Mouse (Mus musculus) lung, embryonic 15.5 days (tissue): ENCODE results near the gene Fbxo2. TPM values are rescaled to one million over a fixed set of nuclear protein-coding genes. Genes with fewer than 3 reads are reported as not detected.
"Not testable (repeated sequence)": the region's sequence is repeated elsewhere in the genome, so short reads cannot be mapped to it uniquely, and the experiment has no call there.

Experiments used
- ATAC-seq: fragments of 200-750 bp; cut with Nextera tagmentation; 2 replicates; pipeline ENCODE4 v1.8.0; 2017; ENCODE audit warnings: moderate number of reproducible peaks, borderline replicate concordance; ENCODE audit not compliant: low FRiP score, low TSS enrichment; ENCODE audit errors: extremely low read depth
- H3K27ac ChIP-seq: fragments of 300-500 bp; sonication (generic); 2 replicates; pipeline ENCODE4 v1.5.1; 2015; ENCODE audit warnings: moderate library complexity, mild to moderate bottlenecking, inconsistent platforms
- H3K27me3 ChIP-seq: fragments of 300-500 bp; sonication (generic); 2 replicates; pipeline ENCODE4 v1.6.1; 2015; ENCODE audit warnings: inconsistent platforms
- H3K36me3 ChIP-seq: fragments of 300-500 bp; sonication (generic); 2 replicates; pipeline ENCODE4 v1.6.1; 2015; ENCODE audit warnings: inconsistent platforms
- H3K4me1 ChIP-seq: fragments of 300-500 bp; sonication (generic); 2 replicates; pipeline ENCODE4 v1.6.1; 2015; ENCODE audit warnings: inconsistent platforms
- H3K4me2 ChIP-seq: fragments of 300-500 bp; sonication (generic); 2 replicates; pipeline ENCODE4 v1.6.1; 2015; ENCODE audit warnings: inconsistent platforms, mild to moderate bottlenecking, moderate library complexity
- H3K4me3 ChIP-seq: fragments of 300-500 bp; sonication (generic); 2 replicates; pipeline ENCODE4 v1.5.1; 2015; ENCODE audit warnings: mild to moderate bottlenecking, inconsistent platforms
- H3K9ac ChIP-seq: fragments of 300-500 bp; sonication (generic); 2 replicates; pipeline ENCODE4 v1.6.1; 2015; ENCODE audit warnings: inconsistent platforms
- H3K9me3 ChIP-seq: fragments of 300-500 bp; sonication (generic); 2 replicates; pipeline ENCODE4 v1.6.1; 2016; ENCODE audit warnings: inconsistent platforms
- WGBS: fragments of 180-500 bp; shearing (Covaris S2); methylation state at CpG from one replicate; pipeline ENCODE4 v1.1.7; 2015; 5-methylcytosine and 5-hydroxymethylcytosine counted together
- polyA plus RNA-seq: library from polyadenylated mRNA; unstranded; fragments of >200 nt; fragmentation: Nextera tagmentation; extraction: Ambion mirVana; gene quantifications from 2 replicates; pipeline ENCODE4 v1.2.1, GENCODE M21; 2015

Gene Fbxo2
- polyA plus RNA-seq, 1 experiment from 2014 or later = 1.0 TPM

GRCm38 (mm10) chr4:148165551-148165950, 5.1 kb downstream of the Fbxo2 start:
- ATAC-seq = no peak
- Histone ChIP-seq H3K27me3 (peaks cover 84% of the 10 kb centered on the region), H3K27ac (no peak overlapping the region), H3K4me1 (peaks cover 15% of the 10 kb centered on the region; the same call in 1 of the 2 replicates), H3K36me3 (no peaks in the 10 kb centered on the region), H3K9ac (no peak overlapping the region), H3K4me3 (no peak overlapping the region), H3K4me2 (no peak overlapping the region), H3K9me3 (no peaks in the 10 kb centered on the region)
- WGBS = 5% methylated on average over 17 of the region's 17 CpGs

GRCm38 (mm10) chr4:148166431-148166830, 6.0 kb downstream of the Fbxo2 start:
- H3K9me3 ChIP-seq = no peaks in the 10 kb centered on the region
- peaks cover 83% of the 10 kb centered on the region for H3K27me3 ChIP-seq
- H3K4me3 ChIP-seq = no peak overlapping the region
- peaks cover 11% of the 10 kb centered on the region; the same call in 1 of the 2 replicates for H3K4me1 ChIP-seq
- no peak overlapping the region for H3K9ac ChIP-seq
- no peaks in the 10 kb centered on the region for H3K36me3 ChIP-seq
- no peak for ATAC-seq
- no peak overlapping the region for H3K27ac ChIP-seq
- 5% methylated on average over 10 of the region's 10 CpGs for WGBS
- H3K4me2 ChIP-seq = no peak overlapping the region; the same call in 1 of the 2 replicates

- H3K27me3 ChIP-seq = peaks cover 83% of the 10 kb centered on the region
Measured at GRCm38 (mm10) chr4:148166986-148167385, 6.6 kb downstream of the Fbxo2 start.

GRCm38 (mm10) chr4:148168287-148168686, 7.9 kb downstream of the Fbxo2 start:
- Histone ChIP-seq H3K9ac (no peak overlapping the region), H3K4me1 (peaks cover 11% of the 10 kb centered on the region; the same call in 1 of the 2 replicates), H3K4me2 (no peak overlapping the region), H3K27me3 (peaks cover 83% of the 10 kb centered on the region), H3K36me3 (no peaks in the 10 kb centered on the region), H3K9me3 (no peaks in the 10 kb centered on the region), H3K27ac (no peak overlapping the region), H3K4me3 (no peak overlapping the region)
- WGBS = 17% methylated on average over 7 of the region's 7 CpGs
- ATAC-seq = no peak

More at GRCm38 (mm10) chr4:148166986-148167385, 6.6 kb downstream of the Fbxo2 start:
- no peak overlapping the region for H3K4me3 ChIP-seq
- no peak overlapping the region for H3K9ac ChIP-seq
- no peak overlapping the region; the same call in 1 of the 2 replicates for H3K4me2 ChIP-seq
- 16% methylated on average over 4 of the region's 4 CpGs for WGBS
- no peaks in the 10 kb centered on the region for H3K36me3 ChIP-seq
- H3K4me1 ChIP-seq = peaks cover 11% of the 10 kb centered on the region; the same call in 1 of the 2 replicates
- H3K27ac ChIP-seq = no peak overlapping the region
- ATAC-seq = no peak
- H3K9me3 ChIP-seq = no peaks in the 10 kb centered on the region

- H3K27ac ChIP-seq = no peak overlapping the region
- ATAC-seq = no peak
- 20% methylated on average over 15 of the region's 15 CpGs for WGBS
- no peaks in the 10 kb centered on the region for H3K36me3 ChIP-seq
- H3K9ac ChIP-seq = no peak overlapping the region
- 0 out of 2 replicates have a peak, but pooled peaks cover 2% of the 10 kb centered on the region for H3K4me1 ChIP-seq
- no peak overlapping the region for H3K4me2 ChIP-seq
- peaks cover 83% of the 10 kb centered on the region for H3K27me3 ChIP-seq
- no peaks in the 10 kb centered on the region for H3K9me3 ChIP-seq
- H3K4me3 ChIP-seq = no peak overlapping the region
Measured at GRCm38 (mm10) chr4:148169586-148169985, 9.2 kb downstream of the Fbxo2 start.

GRCm38 (mm10) chr4:148170842-148171241, 10.4 kb downstream of the Fbxo2 start:
- Histone ChIP-seq H3K4me2 (no peak overlapping the region), H3K4me1 (no peaks in the 10 kb centered on the region), H3K27ac (no peak overlapping the region), H3K9ac (no peak overlapping the region), H3K9me3 (no peaks in the 10 kb centered on the region), H3K36me3 (no peaks in the 10 kb centered on the region), H3K27me3 (peaks cover 83% of the 10 kb centered on the region), H3K4me3 (no peak overlapping the region)
- WGBS = 4% methylated on average over 2 of the region's 2 CpGs
- ATAC-seq = no peak

- Histone ChIP-seq H3K27ac (no peak overlapping the region), H3K36me3 (no peaks in the 10 kb centered on the region), H3K4me1 (no peaks in the 10 kb centered on the region), H3K9ac (no peak overlapping the region), H3K4me2 (no peak overlapping the region), H3K27me3 (peaks cover 83% of the 10 kb centered on the region), H3K4me3 (no peak overlapping the region), H3K9me3 (no peaks in the 10 kb centered on the region)
- ATAC-seq = no peak
- WGBS = 44% methylated on average over 3 of the region's 3 CpGs
Measured at GRCm38 (mm10) chr4:148171261-148171660, 10.8 kb downstream of the Fbxo2 start.

GRCm38 (mm10) chr4:148173811-148174494, 13.5 kb downstream of the Fbxo2 start:
- 3% methylated on average over 30 of the region's 30 CpGs for WGBS
- H3K9ac ChIP-seq = no peak overlapping the region
- no peaks in the 10 kb centered on the region for H3K4me1 ChIP-seq
- H3K4me3 ChIP-seq = no peak overlapping the region
- no peaks in the 10 kb centered on the region for H3K36me3 ChIP-seq
- H3K4me2 ChIP-seq = no peak overlapping the region
- ATAC-seq = no peak
- H3K27me3 ChIP-seq = peaks cover 82% of the 10 kb centered on the region
- H3K9me3 ChIP-seq = no peaks in the 10 kb centered on the region
- H3K27ac ChIP-seq = no peak overlapping the region

GRCm38 (mm10) chr4:148174495-148174862, 14.1 kb downstream of the Fbxo2 start:
- no peaks in the 10 kb centered on the region for H3K9me3 ChIP-seq
- H3K27ac ChIP-seq = no peak overlapping the region
- no peak overlapping the region for H3K9ac ChIP-seq
- ATAC-seq = no peak
- peaks cover 80% of the 10 kb centered on the region for H3K27me3 ChIP-seq
- H3K4me3 ChIP-seq = no peak overlapping the region
- no peak overlapping the region for H3K4me2 ChIP-seq
- H3K4me1 ChIP-seq = no peaks in the 10 kb centered on the region
- 10% methylated on average over 12 of the region's 12 CpGs for WGBS
- H3K36me3 ChIP-seq = no peaks in the 10 kb centered on the region

GRCm38 (mm10) chr4:148176603-148177002, 16.2 kb downstream of the Fbxo2 start:
- not testable (repeated sequence) for H3K36me3 ChIP-seq, H3K27ac ChIP-seq, H3K4me3 ChIP-seq, ATAC-seq, H3K4me2 ChIP-seq, H3K4me1 ChIP-seq, H3K9ac ChIP-seq, H3K9me3 ChIP-seq
- H3K27me3 ChIP-seq = peaks cover 60% of the 10 kb centered on the region
- WGBS = 45% methylated on average over 5 of the region's 6 CpGs

GRCm38 (mm10) chr4:148177716-148178115, 17.3 kb downstream of the Fbxo2 start:
- H3K9ac ChIP-seq = no peak overlapping the region
- H3K9me3 ChIP-seq = no peaks in the 10 kb centered on the region
- H3K4me1 ChIP-seq = no peaks in the 10 kb centered on the region
- no peak overlapping the region for H3K27ac ChIP-seq
- peaks cover 49% of the 10 kb centered on the region for H3K27me3 ChIP-seq
- no peak overlapping the region for H3K4me2 ChIP-seq
- no peaks in the 10 kb centered on the region for H3K36me3 ChIP-seq
- H3K4me3 ChIP-seq = no peak overlapping the region
- ATAC-seq = no peak

- no peak for ATAC-seq
- no peak overlapping the region for H3K4me2 ChIP-seq
- H3K4me3 ChIP-seq = no peak overlapping the region
- H3K36me3 ChIP-seq = no peaks in the 10 kb centered on the region
- H3K27ac ChIP-seq = no peak overlapping the region
- H3K4me1 ChIP-seq = no peaks in the 10 kb centered on the region
- H3K9me3 ChIP-seq = no peaks in the 10 kb centered on the region
- no peak overlapping the region for H3K9ac ChIP-seq
- peaks cover 11% of the 10 kb centered on the region for H3K27me3 ChIP-seq
- WGBS = 74% methylated on average over 12 of the region's 12 CpGs
Measured at GRCm38 (mm10) chr4:148181483-148181882, 21.1 kb downstream of the Fbxo2 start.
